Mouse (Mus musculus) thymus, postnatal 36 days (tissue): ENCODE results near the gene Ippk.

Experiments used
- DNase-seq, 2 experiments: peaks; one replicate each; pipeline ENCODE4 v3.0.0; 2022; ENCODE audit warnings: mixed read lengths in 2 of 2

Ippk gene

DNA sequence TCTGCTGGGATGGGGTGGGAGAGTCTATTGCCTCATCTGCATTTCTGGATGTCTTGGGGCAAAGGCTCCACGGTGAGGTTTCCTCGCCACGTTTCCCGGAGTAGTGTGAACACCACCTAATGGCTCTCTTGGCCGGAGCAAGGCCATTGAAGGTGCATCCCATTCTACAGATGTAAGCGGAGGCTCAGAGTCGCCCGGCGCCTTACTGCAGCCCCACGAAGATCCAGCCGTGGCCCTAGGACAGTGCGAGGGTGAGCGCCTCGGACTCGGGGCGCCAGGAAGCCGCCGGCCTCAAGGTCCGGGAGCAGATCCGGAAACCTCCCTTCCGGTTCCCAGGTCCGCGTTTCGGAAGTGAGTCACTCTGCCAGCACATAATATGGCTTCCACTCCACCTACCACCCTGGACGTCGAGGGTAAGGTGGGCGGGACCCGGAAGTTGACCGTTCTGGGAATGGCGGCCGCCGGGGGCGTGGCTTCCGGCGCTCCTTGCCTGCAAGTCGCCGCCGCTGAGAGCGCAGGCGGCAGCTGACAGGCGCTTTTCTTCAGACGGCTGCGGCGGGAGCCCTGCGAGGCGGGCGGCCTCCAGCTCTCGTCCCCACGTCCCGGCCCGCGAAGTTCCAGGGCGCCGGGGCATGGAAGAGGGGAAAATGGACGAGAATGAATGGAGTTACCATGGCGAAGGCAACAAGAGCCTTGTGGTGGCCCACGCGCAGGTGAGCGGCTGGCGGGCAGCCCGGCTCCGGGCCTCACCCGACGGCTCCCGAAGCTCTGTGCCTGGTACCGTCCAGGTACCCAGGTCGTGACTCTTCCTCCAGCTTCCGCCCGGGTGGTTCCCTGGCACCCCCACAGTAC, at the start of gene Ippk:
TSS of gene Ippk (plus strand) at position 496 of the 852 bp plus-strand sequence.
- peak; percentile 97 to 99 for DNase-seq

- DNase-seq, result peak; percentile 60 to 77
Measured at GRCm38 (mm10) chr13:49371428-49371899, 49.6 kb upstream of the Ippk start.

DNA sequence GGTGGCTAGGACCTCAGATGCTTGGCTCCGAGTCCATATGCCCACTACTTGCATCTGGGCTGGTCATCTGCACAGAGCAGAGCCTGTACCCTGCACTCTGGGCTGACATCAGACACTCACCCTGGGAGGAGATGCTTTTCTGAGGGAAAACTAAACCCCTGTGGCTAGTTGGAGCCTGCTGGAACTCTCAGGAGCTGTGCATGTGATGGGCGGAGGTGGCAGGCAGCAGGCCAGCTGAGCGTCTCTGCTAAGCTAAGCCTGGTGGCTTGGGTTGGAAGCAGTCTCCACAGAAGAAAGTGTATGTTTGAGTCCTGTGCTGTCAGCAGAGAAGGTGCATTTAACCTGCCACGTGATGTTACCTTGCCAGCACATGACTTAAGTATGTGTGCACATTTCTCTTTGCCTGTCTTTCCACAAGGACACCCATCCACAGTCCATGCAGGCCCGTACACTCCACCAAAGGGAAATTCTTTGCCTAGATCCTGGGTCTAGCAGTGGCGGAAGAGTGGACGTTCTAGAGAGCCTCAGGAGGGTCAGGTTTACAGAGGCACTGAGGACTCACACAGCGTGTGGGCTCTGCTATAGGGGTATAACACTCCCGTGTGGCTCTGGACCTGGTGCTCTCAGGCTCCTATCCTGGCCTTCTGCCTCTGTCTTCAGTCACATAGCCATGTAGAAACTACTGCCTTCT, 48.5 kb upstream of the Ippk start:
- DNase-seq, result no peak

- no peak for DNase-seq
Measured at GRCm38 (mm10) chr13:49374304-49374703, 46.7 kb upstream of the Ippk start.

DNA sequence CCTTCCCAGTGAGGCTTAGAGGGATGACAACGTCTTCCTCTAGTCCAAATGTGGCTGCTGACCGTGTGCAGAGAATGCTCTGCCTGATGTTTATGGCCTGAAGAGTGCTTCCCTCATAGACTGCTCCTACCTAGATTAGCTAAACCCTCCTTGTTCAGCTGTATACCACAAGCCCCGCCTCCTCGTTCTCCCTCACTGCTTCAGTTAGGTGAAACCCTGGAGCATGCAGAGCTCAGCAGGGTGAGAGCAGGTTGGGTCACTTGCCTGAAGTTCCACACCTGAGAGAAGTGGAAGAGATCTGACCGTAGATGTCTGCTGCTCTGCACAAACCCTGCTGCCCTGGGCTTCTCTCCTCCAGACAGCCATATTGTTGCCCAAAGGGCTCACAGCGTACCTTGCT, 46.3 kb upstream of the Ippk start:
- DNase-seq, result no peak

DNA sequence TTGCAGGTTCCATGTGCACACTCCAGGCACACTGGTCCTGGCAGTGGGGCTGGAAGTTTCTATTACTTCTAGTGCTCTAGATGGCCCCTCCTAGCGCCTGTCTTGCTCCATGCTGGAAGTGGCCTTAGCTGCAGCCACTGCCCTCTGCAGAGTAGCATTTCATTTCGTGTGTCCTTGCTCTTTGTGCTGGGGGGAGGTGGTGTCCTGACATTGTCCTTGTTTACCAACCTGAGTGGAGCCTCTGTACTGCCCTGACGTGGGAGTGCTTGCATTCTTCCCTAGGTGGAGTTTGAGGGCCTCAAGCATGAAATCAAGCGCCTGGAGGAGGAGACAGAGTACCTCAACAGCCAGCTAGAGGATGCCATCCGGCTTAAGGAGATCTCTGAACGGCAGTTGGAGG, 43.4 kb upstream of the Ippk start:
- no peak for DNase-seq

- no peak for DNase-seq
Measured at GRCm38 (mm10) chr13:49379301-49379700, 41.7 kb upstream of the Ippk start.

DNA sequence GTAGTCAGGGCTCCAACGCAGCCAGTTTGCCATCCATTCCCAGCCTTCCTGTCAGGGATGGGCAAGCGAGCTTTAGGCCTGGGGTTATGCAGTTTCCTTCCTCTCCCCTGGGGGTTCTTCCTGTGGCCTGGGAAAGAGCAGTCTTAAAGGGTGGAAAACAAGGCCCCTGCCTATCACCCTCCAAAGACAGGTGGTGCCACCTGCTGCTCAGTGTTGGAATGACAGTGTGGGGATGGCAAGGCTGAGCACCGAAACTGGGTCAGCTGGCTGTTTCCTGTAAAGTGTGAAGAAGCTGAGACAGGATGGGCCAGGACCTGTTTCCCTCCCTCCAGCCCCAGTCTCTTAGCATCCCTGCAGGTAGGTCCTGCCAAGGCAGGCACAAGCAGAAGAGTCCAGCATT, 39.8 kb upstream of the Ippk start:
- peak; percentile 87 to 91 for DNase-seq

DNA sequence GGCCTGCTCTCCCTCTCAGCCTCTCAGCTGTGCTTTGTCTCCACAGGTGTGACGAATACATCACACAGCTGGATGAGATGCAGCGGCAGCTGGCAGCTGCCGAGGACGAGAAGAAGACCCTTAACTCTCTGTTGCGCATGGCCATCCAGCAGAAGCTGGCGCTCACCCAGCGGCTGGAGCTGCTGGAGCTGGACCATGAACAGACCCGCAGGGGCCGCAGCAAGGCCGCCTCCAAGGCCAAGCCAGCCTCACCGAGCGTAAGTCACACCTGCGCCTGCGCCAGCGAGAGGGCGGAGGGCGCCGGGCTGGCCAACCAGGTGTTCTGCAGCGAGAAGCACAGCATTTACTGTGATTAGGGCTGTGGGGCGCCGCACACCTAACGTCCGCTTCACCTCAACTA, 38.1 kb upstream of the Ippk start:
- no peak for DNase-seq

DNA sequence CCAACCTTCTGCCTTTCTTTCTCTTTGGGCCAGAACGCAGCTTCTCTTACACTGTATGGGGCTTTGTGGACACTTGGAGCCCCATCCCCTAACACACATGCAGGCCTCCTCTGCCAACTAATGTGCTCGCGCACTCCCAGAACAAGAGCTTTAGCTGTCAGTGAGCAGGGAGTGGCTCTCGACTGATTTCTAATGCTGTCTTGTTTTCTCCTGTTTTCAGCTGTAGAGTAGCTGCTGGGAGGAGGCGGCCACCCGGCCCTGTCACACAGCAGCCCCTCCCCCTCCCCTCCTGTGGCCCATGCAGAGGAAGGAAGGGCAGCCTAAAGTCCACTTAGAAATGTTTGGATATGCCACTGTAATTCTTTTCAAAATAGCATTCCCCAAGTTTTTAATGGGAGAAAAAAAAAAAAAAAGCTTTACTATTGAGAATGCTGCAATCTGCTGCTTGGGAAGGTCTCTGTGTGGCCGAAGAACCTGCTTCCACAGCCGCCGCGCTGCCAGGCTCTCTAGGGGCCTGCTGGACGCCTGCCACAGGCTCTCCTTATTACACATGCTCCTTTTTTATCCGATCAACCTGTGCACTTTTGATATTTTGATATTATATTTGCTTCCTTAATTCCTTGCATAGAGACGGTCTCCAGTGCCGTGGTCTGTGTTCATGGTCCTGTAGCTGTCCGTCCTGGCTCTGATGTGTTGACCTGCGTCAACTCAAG, 36.1 kb upstream of the Ippk start:
- no peak for DNase-seq

DNA sequence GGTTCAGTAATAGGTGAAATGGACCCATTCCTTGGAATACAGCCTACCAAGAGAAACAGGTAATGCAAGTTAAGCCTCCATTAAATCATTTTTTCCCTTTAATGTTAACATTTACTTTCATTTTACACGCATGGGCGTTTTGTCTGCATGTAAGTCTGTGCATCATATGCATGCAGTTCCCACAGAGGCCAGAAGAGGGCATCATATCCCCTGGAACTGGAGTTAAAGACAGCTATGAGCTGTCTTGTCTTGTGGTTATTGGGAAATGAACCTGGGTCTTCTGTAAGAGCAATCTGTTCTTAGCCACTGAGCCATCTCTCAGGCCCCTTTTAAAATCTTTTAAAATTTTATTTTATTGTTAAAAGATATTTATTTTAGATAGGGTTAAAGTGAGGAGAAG, 29.7 kb upstream of the Ippk start:
- DNase-seq, result no peak

- no peak for DNase-seq
Measured at GRCm38 (mm10) chr13:49393579-49393978, 27.5 kb upstream of the Ippk start.

DNA sequence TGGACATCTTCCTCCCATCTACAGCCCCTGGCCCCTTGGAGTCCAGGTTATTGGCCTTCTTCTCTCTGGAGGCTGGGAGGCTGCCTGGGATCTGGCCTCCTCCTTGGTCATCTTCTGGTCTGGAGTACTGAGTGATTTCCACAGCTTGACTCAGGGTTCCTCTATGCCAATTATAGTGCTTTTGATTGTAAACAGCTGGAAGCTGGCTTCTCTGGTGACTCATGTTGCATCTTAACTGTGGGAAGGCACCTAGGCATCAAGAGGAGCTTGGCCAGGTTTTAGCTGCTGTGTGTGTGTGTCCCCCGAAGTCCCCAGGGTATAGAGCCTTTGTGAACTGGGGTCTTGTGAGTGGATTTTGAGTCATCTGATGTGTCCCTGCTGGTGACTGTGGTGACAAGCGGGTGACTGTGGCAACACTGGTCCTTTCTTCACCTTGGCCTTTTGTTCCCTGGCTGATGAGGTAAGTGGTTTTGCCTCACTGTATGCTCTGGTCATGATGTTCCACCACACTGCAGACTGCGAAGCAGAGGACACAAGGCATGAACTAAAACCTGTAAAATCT, 26.1 kb upstream of the Ippk start:
- no peak for DNase-seq

GRCm38 (mm10) chr13:49396798-49397197, 24.3 kb upstream of the Ippk start:
- no peak for DNase-seq

GRCm38 (mm10) chr13:49398191-49398590, 22.9 kb upstream of the Ippk start:
- no peak for DNase-seq

GRCm38 (mm10) chr13:49400139-49400538, 20.9 kb upstream of the Ippk start:
- no peak for DNase-seq

GRCm38 (mm10) chr13:49402628-49403027, 18.4 kb upstream of the Ippk start:
- DNase-seq, result no peak

DNA sequence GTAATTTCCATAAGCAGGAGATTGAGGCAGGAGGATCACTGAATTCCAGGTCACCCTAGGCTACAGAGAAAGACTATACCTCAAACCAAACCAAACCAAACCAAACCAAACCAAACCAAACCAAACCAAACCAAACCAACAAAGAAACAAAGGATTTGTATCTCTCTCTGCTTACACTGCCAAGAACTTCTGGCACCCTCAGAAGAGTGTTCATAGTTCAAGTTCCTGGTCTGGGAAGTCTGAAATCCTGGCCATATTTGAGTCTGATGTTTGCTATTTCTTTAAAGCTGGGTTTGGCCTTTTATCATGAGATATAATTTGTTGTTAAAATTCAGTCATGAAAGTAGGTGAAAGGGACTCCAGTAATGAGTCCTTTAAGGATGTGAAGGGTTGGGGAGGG, 13.3 kb upstream of the Ippk start:
- DNase-seq, result no peak

GRCm38 (mm10) chr13:49421606-49421917, 513 bp downstream of the Ippk start:
- no peak for DNase-seq

DNA sequence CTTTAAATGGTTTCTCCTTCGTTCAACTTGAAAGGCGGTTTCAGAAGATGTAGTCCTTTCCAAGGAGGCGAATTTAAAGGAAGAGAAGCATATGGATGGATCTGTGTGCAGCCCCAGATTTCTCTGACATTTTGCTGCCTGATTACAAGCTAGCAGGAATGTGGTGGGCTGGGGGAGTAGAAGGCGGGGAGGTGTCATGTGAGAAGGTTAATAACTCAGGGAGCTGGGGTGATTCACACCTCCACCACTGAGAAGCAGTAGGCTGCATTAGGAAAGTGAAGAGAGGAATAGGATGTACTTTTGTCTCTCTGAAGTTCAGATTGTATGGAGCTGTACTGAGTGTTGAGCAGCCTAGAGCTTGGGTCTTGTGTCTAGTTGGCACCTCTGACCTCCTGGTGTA, 910 bp downstream of the Ippk start:
- DNase-seq, result no peak

GRCm38 (mm10) chr13:49426736-49427135, 5.7 kb downstream of the Ippk start:
- no peak for DNase-seq

- no peak for DNase-seq
Measured at GRCm38 (mm10) chr13:49428042-49428675, 7.1 kb downstream of the Ippk start.

GRCm38 (mm10) chr13:49430529-49430928, 9.5 kb downstream of the Ippk start:
- no peak for DNase-seq
